Mouse (Mus musculus) heart, embryonic 10.5 days (tissue): ENCODE measurements around the gene Flt3. TPM values are rescaled to one million over a fixed set of nuclear protein-coding genes. Genes with fewer than 3 reads are reported as not detected.

Experiments
- DNase-seq: peaks from one replicate; pipeline ENCODE4 v3.0.0-alpha.2; 2017; ENCODE audit warnings: low spot score
- H3K27ac ChIP-seq: fragments of 300-500 bp; sonication (generic); 2 replicates; pipeline ENCODE4 v1.5.1; 2016; ENCODE audit warnings: mild to moderate bottlenecking
- H3K27me3 ChIP-seq: fragments of 300-500 bp; sonication (generic); 2 replicates; pipeline ENCODE4 v1.6.1; 2016; ENCODE audit warnings: mild to moderate bottlenecking; ENCODE audit not compliant: poor library complexity, insufficient read depth, severe bottlenecking
- H3K36me3 ChIP-seq: fragments of 300-500 bp; sonication (generic); 2 replicates; pipeline ENCODE4 v1.6.1; 2016; ENCODE audit warnings: mild to moderate bottlenecking, moderate library complexity
- H3K4me1 ChIP-seq: fragments of 300-500 bp; sonication (generic); 2 replicates; pipeline ENCODE4 v1.6.1; 2016; ENCODE audit warnings: mild to moderate bottlenecking
- H3K4me3 ChIP-seq: fragments of 300-500 bp; sonication (generic); 2 replicates; pipeline ENCODE4 v1.5.1; 2016; ENCODE audit warnings: mild to moderate bottlenecking, moderate library complexity
- H3K9me3 ChIP-seq: fragments of 300-500 bp; sonication (generic); 2 replicates; pipeline ENCODE4 v1.6.1; 2016; ENCODE audit warnings: mild to moderate bottlenecking, moderate library complexity
- WGBS: fragments of 180-500 bp; shearing (Covaris S2); methylation state at CpG from one replicate; pipeline ENCODE4 v1.1.7; 2016; 5-methylcytosine and 5-hydroxymethylcytosine counted together
- polyA plus RNA-seq: library from polyadenylated mRNA; unstranded; fragments of >200 nt; fragmentation: Nextera tagmentation; extraction: Ambion mirVana; gene quantifications from 2 replicates; pipeline ENCODE4 v1.2.1, GENCODE M21; 2016

The Flt3 gene
- polyA plus RNA-seq, 1 experiment from 2014 or later, result not detected

DNA sequence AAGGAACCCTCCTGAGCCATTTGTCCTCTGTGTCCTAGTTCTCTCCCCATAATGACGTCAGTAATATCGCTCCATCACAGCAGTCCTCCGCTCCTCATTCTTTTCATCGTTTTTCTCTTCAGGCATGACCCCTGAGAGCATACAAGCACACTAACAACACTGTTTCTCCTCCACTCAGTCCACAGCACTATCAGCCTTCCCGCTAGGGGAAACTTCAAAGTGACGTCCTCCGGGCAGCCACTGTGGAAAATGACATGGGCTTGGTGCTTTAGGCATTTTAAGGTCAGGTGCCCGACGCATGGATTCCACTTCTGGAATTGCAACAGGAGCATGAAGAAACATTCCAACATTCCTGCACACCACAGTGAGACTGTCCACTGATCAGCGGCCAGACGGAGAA, 735 bp upstream of the Flt3 start:
- Histone ChIP-seq H3K36me3 (no peaks in the 10 kb centered on the region), H3K27ac (no peak overlapping the region), H3K4me3 (peak overlapping the region; percentile 61), H3K4me1 (peaks cover 13% of the 10 kb centered on the region), H3K27me3 (peaks cover 52% of the 10 kb centered on the region), H3K9me3 (no peaks in the 10 kb centered on the region)
- no peak for DNase-seq
- WGBS, result 29% methylated on average over 11 of the region's 11 CpGs

- Histone ChIP-seq H3K27me3 (peaks cover 52% of the 10 kb centered on the region), H3K27ac (no peak overlapping the region; the same call in 1 of the 2 replicates), H3K4me3 (peak overlapping the region; percentile 61), H3K4me1 (peaks cover 13% of the 10 kb centered on the region), H3K9me3 (no peaks in the 10 kb centered on the region), H3K36me3 (no peaks in the 10 kb centered on the region)
- DNase-seq, result no peak
- WGBS, result 4% methylated on average over 17 of the region's 17 CpGs
Observed at GRCm38 (mm10) chr5:147400505-147400979, 253 bp upstream of the Flt3 start.

- Histone ChIP-seq H3K9me3 (no peaks in the 10 kb centered on the region), H3K27me3 (peaks cover 28% of the 10 kb centered on the region), H3K4me1 (peaks cover 3% of the 10 kb centered on the region), H3K4me3 (no peak overlapping the region), H3K27ac (no peak overlapping the region), H3K36me3 (no peaks in the 10 kb centered on the region)
- DNase-seq, result no peak
- 10% methylated on average over 1 of the region's 1 CpGs for WGBS
Observed at GRCm38 (mm10) chr5:147395050-147395449, 5.2 kb downstream of the Flt3 start.

- Histone ChIP-seq H3K36me3 (no peaks in the 10 kb centered on the region), H3K27me3 (peaks cover 5% of the 10 kb centered on the region; the same call in 1 of the 2 replicates), H3K9me3 (no peaks in the 10 kb centered on the region), H3K27ac (no peak overlapping the region), H3K4me3 (no peak overlapping the region), H3K4me1 (no peaks in the 10 kb centered on the region)
- WGBS, result 85% methylated on average over 12 of the region's 12 CpGs
- no peak for DNase-seq
Observed at GRCm38 (mm10) chr5:147392667-147393213, 7.5 kb downstream of the Flt3 start.

GRCm38 (mm10) chr5:147390772-147391171, 9.5 kb downstream of the Flt3 start:
- Histone ChIP-seq H3K27me3 (no peaks in the 10 kb centered on the region), H3K36me3 (no peaks in the 10 kb centered on the region), H3K4me3 (no peak overlapping the region), H3K27ac (no peak overlapping the region), H3K4me1 (no peaks in the 10 kb centered on the region), H3K9me3 (no peaks in the 10 kb centered on the region)
- 64% methylated on average over 2 of the region's 2 CpGs for WGBS
- no peak for DNase-seq

DNA sequence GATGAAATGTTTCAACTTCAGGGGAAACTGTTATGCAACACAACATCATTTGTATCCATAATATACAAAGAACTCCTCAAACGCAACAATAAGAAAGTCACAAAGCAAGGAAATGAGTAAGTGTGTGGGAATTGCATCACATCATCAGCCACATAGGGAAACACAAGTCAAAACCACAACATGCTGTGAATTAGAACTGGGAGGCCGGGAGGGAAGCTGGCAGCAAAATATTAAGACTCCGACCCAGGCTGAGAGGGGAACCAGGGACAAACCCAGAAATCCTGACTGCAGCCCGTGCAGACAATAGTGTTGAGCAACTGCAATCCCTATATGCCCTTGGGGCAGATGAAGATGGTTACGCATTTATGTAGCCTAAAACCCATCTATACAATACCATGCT, 11.2 kb downstream of the Flt3 start:
- 83% methylated on average over 5 of the region's 5 CpGs for whole genome bisulfite sequencing
- no peak overlapping the region for H3K27ac ChIP-seq
- H3K4me3 ChIP-seq, result no peak overlapping the region
- no peaks in the 10 kb centered on the region for H3K4me1 ChIP-seq
- no peaks in the 10 kb centered on the region for H3K27me3 ChIP-seq
- no peaks in the 10 kb centered on the region for H3K36me3 ChIP-seq
- H3K9me3 ChIP-seq, result no peaks in the 10 kb centered on the region
- DNase-seq, result peak; percentile 61

- WGBS, result 62% methylated on average over 9 of the region's 9 CpGs
- Histone ChIP-seq H3K9me3 (no peaks in the 10 kb centered on the region), H3K4me1 (no peaks in the 10 kb centered on the region), H3K4me3 (no peak overlapping the region), H3K36me3 (no peaks in the 10 kb centered on the region), H3K27ac (no peak overlapping the region), H3K27me3 (no peaks in the 10 kb centered on the region)
- peak; percentile 67 for DNase-seq
Observed at GRCm38 (mm10) chr5:147388376-147389008, 11.8 kb downstream of the Flt3 start.

DNA sequence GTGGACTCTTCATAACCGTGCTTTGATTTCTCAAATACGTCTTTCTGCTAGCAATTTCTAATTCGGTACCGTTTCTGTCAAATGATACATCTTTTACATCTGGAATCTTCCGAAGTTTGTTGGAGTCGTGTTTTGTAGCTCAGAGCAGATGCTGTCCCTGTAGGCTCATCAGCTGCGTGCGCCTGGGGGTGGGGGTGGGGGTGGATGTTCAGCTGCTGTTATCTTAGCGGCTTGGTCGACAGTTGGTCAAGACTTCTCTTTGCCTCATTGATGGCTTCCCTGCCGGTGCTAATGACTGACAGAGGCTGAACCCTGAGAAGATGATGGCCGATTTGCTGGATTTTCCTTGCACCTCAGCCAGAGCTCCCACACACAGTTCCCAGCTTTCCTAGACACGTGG, 13.4 kb downstream of the Flt3 start:
- no peak for DNase-seq
- Histone ChIP-seq H3K4me3 (no peak overlapping the region), H3K4me1 (no peaks in the 10 kb centered on the region), H3K27me3 (no peaks in the 10 kb centered on the region), H3K9me3 (no peaks in the 10 kb centered on the region), H3K27ac (no peak overlapping the region), H3K36me3 (no peaks in the 10 kb centered on the region)
- 69% methylated on average over 13 of the region's 13 CpGs for WGBS

GRCm38 (mm10) chr5:147381396-147381795, 18.9 kb downstream of the Flt3 start:
- Histone ChIP-seq H3K27me3 (no peaks in the 10 kb centered on the region), H3K27ac (no peak overlapping the region), H3K9me3 (no peaks in the 10 kb centered on the region), H3K36me3 (no peaks in the 10 kb centered on the region), H3K4me3 (no peak overlapping the region), H3K4me1 (no peaks in the 10 kb centered on the region)
- DNase-seq, result no peak
- WGBS, result 80% methylated on average over 10 of the region's 10 CpGs

DNA sequence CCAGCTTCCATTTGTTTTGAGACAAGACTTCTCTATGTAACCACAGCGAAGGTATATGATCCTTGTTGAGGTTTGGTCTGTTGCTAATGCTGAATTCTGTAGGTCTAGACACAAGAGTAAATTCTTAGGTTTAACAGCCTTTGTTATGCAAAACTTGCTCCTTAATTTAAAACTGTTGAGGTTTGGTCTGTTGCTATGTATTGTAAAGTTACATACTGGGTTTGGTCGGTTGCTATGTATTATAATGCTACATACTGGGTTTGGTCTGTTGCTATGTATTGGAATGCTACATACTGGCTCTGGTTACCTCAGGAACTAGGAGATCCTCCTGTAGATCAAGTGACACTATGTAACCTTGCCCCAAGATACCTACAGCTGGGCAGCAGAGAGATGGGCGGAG, 20.8 kb downstream of the Flt3 start:
- no peaks in the 10 kb centered on the region for H3K27me3 ChIP-seq
- 83% methylated on average over 3 of the region's 3 CpGs for WGBS
- H3K9me3 ChIP-seq, result no peaks in the 10 kb centered on the region
- no peaks in the 10 kb centered on the region for H3K36me3 ChIP-seq
- no peak overlapping the region for H3K4me3 ChIP-seq
- no peak overlapping the region for H3K27ac ChIP-seq
- H3K4me1 ChIP-seq, result no peaks in the 10 kb centered on the region
- DNase-seq, result no peak

DNA sequence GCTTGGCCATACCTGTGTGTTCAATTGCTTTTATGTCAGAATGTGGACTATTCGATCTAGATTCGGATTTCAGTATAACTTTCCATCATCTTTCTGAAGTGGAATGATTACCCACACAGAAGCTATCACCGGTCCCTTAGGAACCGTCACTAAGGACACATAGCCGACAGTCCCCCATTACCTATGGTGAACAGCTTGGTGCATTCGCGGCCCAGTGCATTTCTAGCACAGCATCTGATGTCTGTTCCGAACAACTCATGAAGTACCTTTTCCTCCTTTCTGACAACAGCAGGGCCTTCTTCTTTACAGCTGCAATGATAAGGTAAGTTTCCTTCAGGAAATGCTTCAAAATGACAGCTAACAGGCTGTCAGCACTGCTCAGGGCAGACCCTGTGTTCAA, 30.0 kb downstream of the Flt3 start:
- no peak overlapping the region for H3K27ac ChIP-seq
- DNase-seq, result no peak
- WGBS, result 80% methylated on average over 8 of the region's 8 CpGs
- H3K9me3 ChIP-seq, result no peaks in the 10 kb centered on the region
- H3K4me1 ChIP-seq, result no peaks in the 10 kb centered on the region
- H3K36me3 ChIP-seq, result no peaks in the 10 kb centered on the region
- H3K4me3 ChIP-seq, result no peak overlapping the region
- H3K27me3 ChIP-seq, result no peaks in the 10 kb centered on the region

GRCm38 (mm10) chr5:147368221-147368620, 32.1 kb downstream of the Flt3 start:
- no peak overlapping the region for H3K4me3 ChIP-seq
- 87% methylated on average over 6 of the region's 6 CpGs for WGBS
- H3K27me3 ChIP-seq, result no peaks in the 10 kb centered on the region
- DNase-seq, result no peak
- H3K27ac ChIP-seq, result no peak overlapping the region
- no peaks in the 10 kb centered on the region for H3K9me3 ChIP-seq
- no peaks in the 10 kb centered on the region for H3K36me3 ChIP-seq
- H3K4me1 ChIP-seq, result no peaks in the 10 kb centered on the region

DNA sequence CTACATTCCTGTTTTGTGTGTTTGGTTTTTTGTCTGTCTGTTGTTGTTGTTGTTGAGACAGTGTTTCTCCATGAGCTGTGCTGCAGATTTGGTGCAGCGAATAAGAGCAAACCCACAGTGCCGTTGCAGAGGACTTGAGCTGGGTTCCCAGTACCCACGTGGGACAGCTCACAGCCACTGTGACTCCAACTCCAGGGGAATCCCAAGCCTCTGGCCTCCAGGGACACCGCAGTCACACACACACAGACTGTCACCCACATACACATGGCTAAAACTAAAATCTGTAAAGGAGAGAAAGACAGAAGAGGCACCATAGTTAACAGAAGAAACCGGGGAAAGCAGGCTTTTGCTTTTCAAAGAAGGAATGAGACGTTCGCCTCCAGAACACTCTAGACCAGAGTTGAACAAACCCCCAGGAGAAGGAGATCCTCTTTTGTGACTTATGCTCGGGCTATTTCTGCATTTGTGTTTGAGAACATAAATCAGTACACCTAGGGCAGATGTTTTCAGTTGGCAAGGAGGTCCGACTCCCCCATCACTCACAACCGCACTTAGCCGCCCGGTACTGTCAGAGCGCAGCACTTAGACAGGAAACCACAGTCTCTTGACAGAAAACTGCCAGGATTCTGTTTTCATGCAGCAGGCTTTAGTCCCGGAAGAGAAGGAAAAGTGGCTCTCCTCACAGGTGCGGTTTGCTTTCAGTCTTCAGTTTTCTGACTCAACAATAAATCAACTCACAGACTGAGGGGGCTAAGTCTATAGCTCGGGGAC, 34.1 kb downstream of the Flt3 start:
- no peak for DNase-seq
- WGBS, result 65% methylated on average over 16 of the region's 16 CpGs

More for the DNA sequence above, 34.1 kb downstream of the Flt3 start:
- Histone ChIP-seq H3K9me3 (no peaks in the 10 kb centered on the region), H3K27ac (no peak overlapping the region), H3K36me3 (no peaks in the 10 kb centered on the region), H3K4me3 (no peak overlapping the region), H3K4me1 (no peaks in the 10 kb centered on the region), H3K27me3 (no peaks in the 10 kb centered on the region)
